Mouse (Mus musculus): ENCODE data around the gene Tarbp2. TPM values are rescaled to one million over a fixed set of nuclear protein-coding genes. Genes with fewer than 3 reads are reported as not detected.

Tarbp2 gene
- polyA plus RNA-seq, 1 experiment from 2014 or later: 105 TPM

DNA sequence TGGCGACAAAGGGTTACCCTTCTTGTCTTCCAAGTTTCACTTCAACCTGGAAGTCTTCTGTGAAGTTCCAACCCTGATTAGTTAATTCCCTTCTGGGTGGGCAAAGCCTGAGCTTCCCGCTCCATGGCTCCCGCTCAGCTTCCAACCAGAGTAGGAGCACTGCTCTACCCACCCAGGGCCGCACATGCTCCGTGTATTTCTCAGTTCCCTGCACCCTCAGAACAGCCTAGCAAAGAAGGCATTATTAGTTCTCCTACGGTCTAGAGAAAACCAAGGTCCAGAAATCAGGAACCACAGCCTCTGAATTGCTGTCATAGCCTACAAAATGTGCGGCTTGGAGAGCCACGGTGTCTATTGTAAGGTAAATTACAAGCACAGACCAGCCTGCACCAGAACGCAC, 7.9 kb upstream of the Tarbp2 start:
- Histone ChIP-seq H3K27ac (ENCODE audit: low read depth) (peak overlapping the region; percentile 77), H3K9ac (ENCODE audit: low read length) (peak overlapping the region; percentile 55)
- WGBS: 3% methylated on average over 9 of the region's 9 CpGs

GRCm38 (mm10) chr15:102510590-102511284, 7.3 kb upstream of the Tarbp2 start:
- Histone ChIP-seq H3K4me3 (ENCODE audit: low read depth, low read length) (peak overlapping the region; percentile 55), H3K9me3 (ENCODE audit: control insufficient read depth, low read length) (no peaks in the 10 kb centered on the region), H3K4me1 (replicated peaks; ENCODE audit: control insufficient read depth, insufficient read depth, low read length) (peaks cover 23% of the 10 kb centered on the region), H3K4me2 (ENCODE audit: low read length) (peak overlapping the region; percentile 63), H3K27me3 (replicated peaks; ENCODE audit: control insufficient read depth, insufficient read depth, low read length) (no peaks in the 10 kb centered on the region), H3K9ac (ENCODE audit: low read length) (peak overlapping the region; percentile 55), H3K27ac (ENCODE audit: low read depth) (peak overlapping the region; percentile 77), H3K36me3 (ENCODE audit: control insufficient read depth, insufficient read depth, low read length) (0 out of 2 replicates have a peak, but pooled peaks cover 12% of the 10 kb centered on the region)
- DNase-seq (ENCODE audit: low spot score) (peak; percentile 95), ATAC-seq (replicated peaks; ENCODE audit: low FRiP score, low TSS enrichment, low read depth) (peak; percentile 95)
- WGBS: 3% methylated on average over 34 of the region's 34 CpGs

More for the DNA sequence above, 7.9 kb upstream of the Tarbp2 start:
- DNase-seq (ENCODE audit: low spot score) (no peak), ATAC-seq (replicated peaks; ENCODE audit: low FRiP score, low TSS enrichment, low read depth) (peak; percentile 62)
- H3K36me3 ChIP-seq (ENCODE audit: control insufficient read depth, insufficient read depth, low read length): peaks cover 18% of the 10 kb centered on the region; the same call in 1 of the 2 replicates
- H3K4me2 ChIP-seq (ENCODE audit: low read length): peak overlapping the region; percentile 63
- H3K4me3 ChIP-seq (ENCODE audit: low read depth, low read length): peak overlapping the region; percentile 55
- H3K9me3 ChIP-seq (ENCODE audit: control insufficient read depth, low read length): no peaks in the 10 kb centered on the region
- no peaks in the 10 kb centered on the region for H3K27me3 ChIP-seq (replicated peaks; ENCODE audit: control insufficient read depth, insufficient read depth, low read length)
- peaks cover 22% of the 10 kb centered on the region for H3K4me1 ChIP-seq (replicated peaks; ENCODE audit: control insufficient read depth, insufficient read depth, low read length)

- Histone ChIP-seq H3K9me3 (ENCODE audit: control insufficient read depth, low read length) (no peaks in the 10 kb centered on the region), H3K36me3 (ENCODE audit: control insufficient read depth, insufficient read depth, low read length) (0 out of 2 replicates have a peak, but pooled peaks cover 12% of the 10 kb centered on the region), H3K4me3 (ENCODE audit: low read depth, low read length) (0 out of 2 replicates have a peak overlapping the region, but pooled peaks have one; percentile 55), H3K4me2 (ENCODE audit: low read length) (peak overlapping the region; percentile 63), H3K4me1 (replicated peaks; ENCODE audit: control insufficient read depth, insufficient read depth, low read length) (peaks cover 28% of the 10 kb centered on the region), H3K27ac (ENCODE audit: low read depth) (peak overlapping the region; percentile 69), H3K27me3 (replicated peaks; ENCODE audit: control insufficient read depth, insufficient read depth, low read length) (no peaks in the 10 kb centered on the region), H3K9ac (ENCODE audit: low read length) (no peak overlapping the region)
- ATAC-seq (replicated peaks; ENCODE audit: low FRiP score, low TSS enrichment, low read depth): no peak
- DNase-seq (ENCODE audit: low spot score): no peak
- WGBS: 25% methylated on average over 6 of the region's 6 CpGs
Observed at GRCm38 (mm10) chr15:102511285-102511833, 6.6 kb upstream of the Tarbp2 start.

GRCm38 (mm10) chr15:102512010-102512409, 6.0 kb upstream of the Tarbp2 start:
- no peaks in the 10 kb centered on the region for H3K9me3 ChIP-seq (ENCODE audit: control insufficient read depth, low read length)
- H3K27me3 ChIP-seq (replicated peaks; ENCODE audit: control insufficient read depth, insufficient read depth, low read length): no peaks in the 10 kb centered on the region
- 0 out of 2 replicates have a peak, but pooled peaks cover 8% of the 10 kb centered on the region for H3K36me3 ChIP-seq (ENCODE audit: control insufficient read depth, insufficient read depth, low read length)
- ATAC-seq (replicated peaks; ENCODE audit: low FRiP score, low TSS enrichment, low read depth) (no peak), DNase-seq (ENCODE audit: low spot score) (no peak)
- H3K4me2 ChIP-seq (ENCODE audit: low read length): no peak overlapping the region
- peaks cover 28% of the 10 kb centered on the region for H3K4me1 ChIP-seq (replicated peaks; ENCODE audit: control insufficient read depth, insufficient read depth, low read length)
- H3K4me3 ChIP-seq (ENCODE audit: low read depth, low read length): no peak overlapping the region
- H3K9ac ChIP-seq (ENCODE audit: low read length): no peak overlapping the region
- 46% methylated on average over 5 of the region's 5 CpGs for WGBS
- H3K27ac ChIP-seq (ENCODE audit: low read depth): 0 out of 2 replicates have a peak overlapping the region, but pooled peaks have one; percentile 69

GRCm38 (mm10) chr15:102512471-102512870, 5.5 kb upstream of the Tarbp2 start:
- ATAC-seq (replicated peaks; ENCODE audit: low FRiP score, low TSS enrichment, low read depth): no peak
- Histone ChIP-seq H3K27ac (ENCODE audit: low read depth) (no peak overlapping the region), H3K27me3 (replicated peaks; ENCODE audit: control insufficient read depth, insufficient read depth, low read length) (no peaks in the 10 kb centered on the region), H3K4me2 (ENCODE audit: low read length) (no peak overlapping the region), H3K9ac (ENCODE audit: low read length) (no peak overlapping the region), H3K9me3 (ENCODE audit: control insufficient read depth, low read length) (no peaks in the 10 kb centered on the region), H3K4me3 (ENCODE audit: low read depth, low read length) (no peak overlapping the region), H3K4me1 (replicated peaks; ENCODE audit: control insufficient read depth, insufficient read depth, low read length) (peaks cover 28% of the 10 kb centered on the region), H3K36me3 (ENCODE audit: control insufficient read depth, insufficient read depth, low read length) (0 out of 2 replicates have a peak, but pooled peaks cover 8% of the 10 kb centered on the region)
- DNase-seq (ENCODE audit: low spot score): no peak

- 0 out of 2 replicates have a peak, but pooled peaks cover 5% of the 10 kb centered on the region for H3K36me3 ChIP-seq (ENCODE audit: control insufficient read depth, insufficient read depth, low read length)
- H3K27ac ChIP-seq (ENCODE audit: low read depth): no peak overlapping the region
- 89% methylated on average over 3 of the region's 3 CpGs for WGBS
- no peak for ATAC-seq (replicated peaks; ENCODE audit: low FRiP score, low TSS enrichment, low read depth)
- H3K9me3 ChIP-seq (ENCODE audit: control insufficient read depth, low read length): no peaks in the 10 kb centered on the region
- H3K4me3 ChIP-seq (ENCODE audit: low read depth, low read length): no peak overlapping the region
- no peak for DNase-seq (ENCODE audit: low spot score)
- H3K9ac ChIP-seq (ENCODE audit: low read length): no peak overlapping the region
- H3K27me3 ChIP-seq (replicated peaks; ENCODE audit: control insufficient read depth, insufficient read depth, low read length): no peaks in the 10 kb centered on the region
- no peak overlapping the region for H3K4me2 ChIP-seq (ENCODE audit: low read length)
- H3K4me1 ChIP-seq (replicated peaks; ENCODE audit: control insufficient read depth, insufficient read depth, low read length): peaks cover 28% of the 10 kb centered on the region
Observed at GRCm38 (mm10) chr15:102513004-102513403, 5.0 kb upstream of the Tarbp2 start.

- DNase-seq (ENCODE audit: low spot score) (no peak), ATAC-seq (replicated peaks; ENCODE audit: low FRiP score, low TSS enrichment, low read depth) (no peak)
- Histone ChIP-seq H3K27ac (ENCODE audit: low read depth) (no peak overlapping the region), H3K4me1 (replicated peaks; ENCODE audit: control insufficient read depth, insufficient read depth, low read length) (peaks cover 32% of the 10 kb centered on the region), H3K27me3 (replicated peaks; ENCODE audit: control insufficient read depth, insufficient read depth, low read length) (no peaks in the 10 kb centered on the region), H3K4me2 (ENCODE audit: low read length) (no peak overlapping the region; the same call in 1 of the 2 replicates), H3K36me3 (ENCODE audit: control insufficient read depth, insufficient read depth, low read length) (no peaks in the 10 kb centered on the region), H3K4me3 (ENCODE audit: low read depth, low read length) (no peak overlapping the region), H3K9ac (ENCODE audit: low read length) (no peak overlapping the region), H3K9me3 (ENCODE audit: control insufficient read depth, low read length) (no peaks in the 10 kb centered on the region)
- WGBS: 91% methylated on average over 2 of the region's 2 CpGs
Observed at GRCm38 (mm10) chr15:102515261-102515660, 2.7 kb upstream of the Tarbp2 start.

DNA sequence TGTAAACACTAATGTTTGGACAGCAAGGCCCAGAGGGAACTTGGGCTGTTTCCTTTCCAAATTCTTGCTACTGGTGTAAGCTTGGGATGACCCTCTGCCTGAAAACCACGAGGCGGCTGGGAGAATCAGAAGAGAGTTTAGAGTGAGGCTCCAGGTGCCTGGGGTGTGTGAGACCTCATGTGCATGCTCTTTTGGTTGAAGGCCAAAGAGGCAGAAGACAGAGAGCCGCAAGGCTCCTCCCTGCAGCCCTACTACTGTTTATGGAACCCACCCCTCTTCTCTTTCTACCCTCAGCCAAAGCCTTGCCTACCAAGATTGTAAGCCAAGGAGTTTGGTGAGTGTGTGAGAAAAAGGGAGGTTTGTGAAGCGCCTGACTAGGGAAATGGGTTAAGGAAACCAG, 2.2 kb upstream of the Tarbp2 start:
- H3K9ac ChIP-seq (ENCODE audit: low read length): peak overlapping the region; percentile 60
- H3K4me3 ChIP-seq (ENCODE audit: low read depth, low read length): peak overlapping the region; percentile 69
- no peak overlapping the region for H3K27ac ChIP-seq (ENCODE audit: low read depth)
- ATAC-seq (replicated peaks; ENCODE audit: low FRiP score, low TSS enrichment, low read depth) (no peak), DNase-seq (ENCODE audit: low spot score) (no peak)
- no peaks in the 10 kb centered on the region for H3K27me3 ChIP-seq (replicated peaks; ENCODE audit: control insufficient read depth, insufficient read depth, low read length)
- no peaks in the 10 kb centered on the region for H3K9me3 ChIP-seq (ENCODE audit: control insufficient read depth, low read length)
- 50% methylated on average over 4 of the region's 4 CpGs for WGBS
- H3K36me3 ChIP-seq (ENCODE audit: control insufficient read depth, insufficient read depth, low read length): peaks cover 2% of the 10 kb centered on the region; the same call in 1 of the 2 replicates
- H3K4me2 ChIP-seq (ENCODE audit: low read length): peak overlapping the region; percentile 85
- peaks cover 35% of the 10 kb centered on the region for H3K4me1 ChIP-seq (replicated peaks; ENCODE audit: control insufficient read depth, insufficient read depth, low read length)

Data from intestine, embryonic 14.5 days (tissue).